Mouse (Mus musculus) midbrain, embryonic 12.5 days (tissue): ENCODE data around the gene Mtss1l. TPM values are rescaled to one million over a fixed set of nuclear protein-coding genes. Genes with fewer than 3 reads are reported as not detected.

Source experiments
- ATAC-seq: fragments of 200-750 bp; cut with Nextera tagmentation; 2 replicates; pipeline ENCODE4 v1.8.0; 2017; ENCODE audit warnings: low read depth, moderate TSS enrichment, moderate library complexity; ENCODE audit not compliant: low FRiP score
- H3K27ac ChIP-seq: fragments of 300-500 bp; sonication (generic); replicated peaks from 2 replicates; pipeline ENCODE4 v1.5.1; 2016; ENCODE audit warnings: mild to moderate bottlenecking
- H3K27me3 ChIP-seq: fragments of 300-500 bp; sonication (generic); 2 replicates; pipeline ENCODE4 v1.6.1; 2016; ENCODE audit warnings: mild to moderate bottlenecking
- H3K36me3 ChIP-seq: fragments of 300-500 bp; sonication (generic); 2 replicates; pipeline ENCODE4 v1.6.1; 2016
- H3K4me1 ChIP-seq: fragments of 300-500 bp; sonication (generic); 2 replicates; pipeline ENCODE4 v1.6.1; 2016
- H3K4me2 ChIP-seq: fragments of 300-500 bp; sonication (generic); replicated peaks from 2 replicates; pipeline ENCODE4 v1.6.1; 2016; ENCODE audit warnings: mild to moderate bottlenecking, moderate library complexity
- H3K4me3 ChIP-seq: fragments of 300-500 bp; sonication (generic); 2 replicates; pipeline ENCODE4 v1.5.1; 2016; ENCODE audit warnings: mild to moderate bottlenecking
- H3K9ac ChIP-seq: fragments of 300-500 bp; sonication (generic); replicated peaks from 2 replicates; pipeline ENCODE4 v1.6.1; 2016; ENCODE audit warnings: mild to moderate bottlenecking, moderate library complexity
- H3K9me3 ChIP-seq: fragments of 300-500 bp; sonication (generic); 2 replicates; pipeline ENCODE4 v1.6.1; 2016; ENCODE audit warnings: mild to moderate bottlenecking
- WGBS: fragments of 180-500 bp; shearing (Covaris S2); methylation state at CpG from one replicate; pipeline ENCODE4 v1.1.7; 2016; 5-methylcytosine and 5-hydroxymethylcytosine counted together
- polyA plus RNA-seq: library from polyadenylated mRNA; unstranded; fragments of >200 nt; fragmentation: Nextera tagmentation; extraction: Ambion mirVana; gene quantifications from 2 replicates; pipeline ENCODE4 v1.2.1, GENCODE M21; 2016

Gene Mtss1l
- polyA plus RNA-seq, 1 experiment from 2014 or later = 10.5 TPM

GRCm38 (mm10) chr8:110789571-110789970 is 68.3 kb downstream of the Mtss1l start:
- Histone ChIP-seq H3K27me3 (no peaks in the 10 kb centered on the region), H3K4me3 (no peak overlapping the region), H3K4me1 (no peaks in the 10 kb centered on the region), H3K36me3 (no peaks in the 10 kb centered on the region), H3K9ac (no peak overlapping the region), H3K27ac (no peak overlapping the region), H3K4me2 (no peak overlapping the region), H3K9me3 (no peaks in the 10 kb centered on the region)
- WGBS = 74% methylated on average over 12 of the region's 12 CpGs
- ATAC-seq = no peak

DNA sequence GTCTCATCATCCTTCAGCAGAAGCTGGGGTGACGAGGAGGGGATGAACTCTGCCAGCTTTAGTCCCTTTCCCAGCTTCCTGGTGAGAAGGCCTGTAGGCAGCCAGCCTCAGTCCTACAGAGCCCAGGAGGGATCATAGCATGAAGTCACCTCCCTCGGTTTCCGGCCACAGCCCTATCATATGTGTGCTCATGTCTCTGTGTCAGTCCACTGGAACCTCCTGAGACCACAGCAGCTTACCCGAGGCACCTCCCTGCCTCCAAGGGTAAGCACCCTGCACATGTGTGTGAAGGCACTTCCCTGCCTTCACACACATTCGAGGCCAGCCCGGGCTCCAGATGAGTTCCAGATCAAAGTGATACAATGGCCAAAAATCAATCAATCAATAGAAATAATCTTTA is 69.0 kb downstream of the Mtss1l start:
- no peak overlapping the region for H3K4me2 ChIP-seq
- no peak for ATAC-seq
- no peak overlapping the region for H3K4me3 ChIP-seq
- H3K27ac ChIP-seq = no peak overlapping the region
- 86% methylated on average over 6 of the region's 6 CpGs for WGBS
- no peaks in the 10 kb centered on the region for H3K4me1 ChIP-seq
- H3K27me3 ChIP-seq = no peaks in the 10 kb centered on the region
- H3K9me3 ChIP-seq = no peaks in the 10 kb centered on the region
- H3K9ac ChIP-seq = no peak overlapping the region
- no peaks in the 10 kb centered on the region for H3K36me3 ChIP-seq

Other genes with a start within 250 kb of the Mtss1l start
- gene Vac14, start 102.9 kb upstream of the Mtss1l start, polyA plus RNA-seq = 31.8 and 32.3 TPM in 2 replicates
- 0.75 and 1.1 TPM in 2 replicates for gene Il34, start 84.4 kb downstream of the Mtss1l start, polyA plus RNA-seq
- 69.3 and 74.3 TPM in 2 replicates for gene Cog4, start 125.1 kb downstream of the Mtss1l start, polyA plus RNA-seq
- 187 and 188 TPM in 2 replicates for gene Sf3b3, start 125.3 kb downstream of the Mtss1l start, polyA plus RNA-seq
- gene Fuk, start 181.0 kb downstream of the Mtss1l start, polyA plus RNA-seq = 10.5 and 11.2 TPM in 2 replicates
- gene St3gal2, start 198.4 kb downstream of the Mtss1l start, polyA plus RNA-seq = 30.7 and 31.6 TPM in 2 replicates